Mouse (Mus musculus) left cerebral cortex, adult 18-20 months (tissue): ENCODE measurements around the gene Srgap3. TPM values are rescaled to one million over a fixed set of nuclear protein-coding genes. Genes with fewer than 3 reads are reported as not detected.
A peak's percentile ranks its signal among the peaks of the same experiment; 100 is the strongest.

Source experiments
- DNase-seq, 2 experiments: peaks; one replicate each; pipeline ENCODE4 v3.0.0; 2021 to 2022; ENCODE audit warnings: low spot score in 2 of 2, mixed read lengths in 1 of 2
- total RNA-seq, 2 experiments: library from RNA; stranded (reverse); gene quantifications; 2 replicates each; pipeline ENCODE4 v1.2.3; 2021

The Srgap3 gene
- total RNA-seq, 2 experiments from 2014 or later, result 217 to 223 TPM

DNA sequence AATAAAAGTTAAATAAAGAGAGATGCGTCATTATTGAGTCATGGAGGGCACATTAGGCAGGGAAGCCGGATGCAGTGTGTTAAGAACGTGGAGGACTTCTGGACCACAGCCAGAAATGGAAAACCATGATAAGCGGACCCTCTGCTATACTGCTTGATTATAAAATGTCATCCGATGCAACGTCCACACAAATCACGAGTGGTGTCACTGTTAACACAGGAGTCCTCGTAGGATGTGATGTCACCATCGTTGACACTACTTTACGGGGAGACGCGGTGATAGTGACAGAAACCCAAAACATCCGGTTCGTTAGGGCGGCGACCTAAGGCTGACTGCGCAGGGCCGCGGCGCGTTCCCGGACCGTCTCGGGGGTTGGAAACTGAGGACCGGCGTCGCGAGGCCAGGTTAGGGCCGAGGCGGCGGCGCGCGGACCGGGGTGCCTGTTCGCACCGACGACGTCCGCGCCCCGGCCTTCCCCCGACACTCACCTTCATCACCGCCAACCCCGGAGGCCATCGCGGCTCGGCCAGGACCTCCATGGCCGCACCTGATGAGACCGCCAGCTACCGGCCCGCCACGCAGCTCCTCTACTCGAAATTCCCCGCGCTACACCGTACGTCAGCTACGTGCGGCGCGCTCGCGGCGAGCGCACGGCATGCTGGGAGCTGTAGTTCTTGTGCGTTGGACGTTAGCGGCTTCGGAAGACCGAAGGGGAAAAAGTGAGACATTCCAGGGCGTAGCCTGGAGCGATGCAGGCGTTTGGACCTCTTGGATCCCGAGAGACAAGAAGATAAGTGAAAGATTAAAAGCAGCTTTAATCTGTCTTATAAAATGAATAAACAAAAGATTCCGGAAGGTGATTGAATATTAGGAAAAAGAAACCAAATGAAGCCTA, 250.8 kb downstream of the Srgap3 start, which contains the start of gene Rad18:
Rad18 (minus strand) TSS at position 631 of the 895 bp plus-strand sequence.
- peak; percentile 85 to 90 for DNase-seq

DNA sequence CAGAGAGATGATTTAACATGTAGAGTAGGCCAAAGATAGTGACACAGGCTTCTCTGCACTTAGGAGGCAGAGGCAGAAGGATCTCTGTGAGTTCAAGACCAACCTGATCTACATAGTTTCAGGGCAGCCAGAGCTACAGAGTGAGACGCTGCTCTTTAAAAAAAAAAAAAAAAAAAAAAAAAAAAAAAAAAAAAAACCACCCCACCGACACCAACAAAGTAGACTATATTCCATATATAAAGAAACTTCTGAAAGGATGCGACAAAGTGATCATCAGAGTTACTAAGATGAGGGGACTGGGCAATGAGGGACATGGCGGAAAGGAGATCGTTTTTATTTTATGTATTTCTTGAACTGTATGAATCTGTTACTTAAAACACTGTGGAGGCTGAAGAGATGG, 252.6 kb downstream of the Srgap3 start:
- DNase-seq, result no peak

DNA sequence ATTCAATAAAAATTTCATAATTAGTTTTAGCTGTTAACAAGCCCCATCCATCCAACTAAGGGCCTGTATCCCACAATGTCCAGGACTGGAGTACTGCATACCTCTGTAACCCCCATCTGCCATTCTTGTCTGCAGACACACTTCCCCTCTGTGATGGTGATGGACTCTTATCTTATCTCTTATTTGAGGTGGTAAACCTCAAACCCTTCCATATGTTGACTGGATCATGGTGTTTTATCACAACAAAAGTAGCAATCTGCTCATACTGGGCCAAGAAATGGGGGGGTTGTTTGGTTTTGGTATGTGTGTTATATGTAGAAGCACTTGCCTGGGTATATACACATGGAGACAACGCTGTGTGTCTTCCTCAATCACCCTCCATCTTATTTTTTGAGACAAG, 255.5 kb downstream of the Srgap3 start:
- DNase-seq, result no peak

DNA sequence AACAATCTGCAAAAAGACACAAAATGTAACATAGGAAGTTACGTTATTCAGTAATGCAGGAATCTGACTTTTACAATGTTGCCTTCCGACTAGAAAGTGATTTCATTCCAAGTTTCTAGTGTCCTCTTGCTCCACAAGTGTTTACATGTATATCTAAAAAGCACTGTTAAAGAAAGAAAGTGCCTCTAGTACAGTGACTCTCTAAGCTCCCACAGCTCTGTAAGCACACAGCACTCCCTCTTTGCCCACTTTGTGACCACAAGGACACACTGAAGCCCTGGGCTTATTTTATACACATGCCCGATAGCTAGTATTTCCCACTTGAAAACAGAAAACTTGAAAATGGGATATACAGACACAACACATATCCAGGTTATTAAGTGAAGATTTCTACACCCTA, 259.0 kb downstream of the Srgap3 start:
- DNase-seq, result no peak

DNA sequence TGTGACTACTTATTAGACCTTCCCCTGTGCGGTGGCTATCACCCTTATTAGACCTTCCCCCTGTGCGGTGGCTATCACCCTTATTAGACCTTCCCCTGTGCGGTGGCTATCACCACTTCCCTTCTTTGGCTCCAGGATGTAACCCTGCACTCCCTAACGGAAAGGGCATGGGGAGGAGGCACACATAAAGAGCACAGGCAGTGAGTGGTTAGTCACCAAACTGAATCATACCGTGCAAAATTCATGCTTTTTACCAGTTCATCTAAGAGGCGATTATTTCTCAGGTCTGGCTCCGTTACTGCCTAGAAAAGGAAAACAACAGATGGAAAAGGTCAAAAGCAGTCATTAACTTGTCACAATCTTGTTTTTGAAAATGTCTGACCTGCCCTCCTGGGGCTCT, 260.6 kb downstream of the Srgap3 start:
- DNase-seq, result no peak

DNA sequence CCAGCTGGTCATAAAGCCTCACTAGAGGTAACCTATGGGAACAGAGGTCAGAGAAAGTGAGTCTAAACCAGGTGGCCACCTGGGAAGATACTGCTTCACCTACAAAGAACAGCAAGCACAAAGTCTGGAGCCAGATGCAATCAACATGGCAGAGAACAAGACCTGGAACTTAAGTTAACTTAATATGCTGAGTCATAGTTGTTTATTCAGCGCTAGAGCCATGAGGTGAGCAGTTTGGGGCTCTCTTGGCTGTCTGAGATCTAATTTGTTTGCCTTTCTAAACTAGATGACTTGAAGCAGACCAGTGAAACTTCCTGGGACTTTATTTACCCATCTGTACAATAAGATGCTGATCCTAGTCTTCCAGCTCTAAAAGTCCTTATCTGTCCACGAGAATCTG, 263.0 kb downstream of the Srgap3 start:
- DNase-seq, result no peak

Other genes with a start within 250 kb of the Srgap3 start
- 10 to 100 TPM; 22.9 to 30.1 TPM for gene Thumpd3, start 99.0 kb upstream of the Srgap3 start, total RNA-seq
- 100 to 1,000 TPM in 1 of 2 experiments, 10 to 100 TPM in 1; 97.1 to 102 TPM for gene Setd5, start 130.1 kb upstream of the Srgap3 start, total RNA-seq
- 10 to 100 TPM; 70.8 to 71.8 TPM for gene Lhfpl4, start 248.1 kb upstream of the Srgap3 start, total RNA-seq